Mouse (Mus musculus): Measurements from ENCODE around the gene Dnajb1.
A peak's percentile ranks its signal among the peaks of the same experiment; 100 is the strongest.
"Not testable (repeated sequence)": the region's sequence is repeated elsewhere in the genome, so short reads cannot be mapped to it uniquely, and the experiment has no call there.

The Dnajb1 gene

DNA sequence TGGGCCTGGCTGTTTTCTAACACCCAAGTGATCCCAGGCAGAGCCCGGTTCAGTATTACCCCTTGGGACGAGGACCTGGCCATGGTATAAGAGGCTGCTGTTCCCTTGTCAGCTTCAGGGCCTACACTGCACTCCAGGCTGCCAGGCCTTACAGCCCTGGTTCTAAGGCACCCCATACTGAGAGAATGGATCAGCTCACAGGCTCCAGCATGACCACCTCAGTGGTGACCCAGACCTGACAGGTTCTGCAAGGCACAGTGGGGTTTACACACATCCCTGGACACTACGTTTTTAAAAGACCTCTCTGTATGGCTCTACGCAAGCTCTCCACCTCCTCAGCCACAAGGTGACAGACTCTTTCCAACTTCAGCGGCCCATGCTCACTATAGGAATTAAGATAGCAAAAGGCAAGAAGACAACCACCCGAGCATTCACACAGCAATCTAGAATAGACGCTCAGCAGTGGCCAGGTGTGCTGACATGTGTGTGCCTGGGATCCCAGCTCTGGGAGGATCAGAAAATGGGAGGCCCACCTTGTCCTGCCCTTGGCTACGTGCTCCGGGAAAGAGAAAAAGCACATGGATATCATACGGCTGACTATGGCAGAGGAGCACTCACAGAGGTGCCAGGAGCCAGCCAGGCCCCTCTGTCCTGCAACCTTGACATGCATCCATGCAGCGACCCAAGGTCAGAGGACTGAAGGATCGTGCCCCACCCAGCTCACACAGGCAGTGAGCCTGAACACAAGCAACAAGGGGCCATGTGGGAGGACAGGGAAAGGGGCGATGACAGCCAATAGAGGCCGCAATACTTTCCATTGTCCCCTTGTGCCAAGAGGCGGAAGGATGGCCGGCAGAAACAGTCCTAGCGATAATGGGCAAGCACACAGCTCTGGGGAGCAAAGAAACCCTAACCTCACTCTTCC lies 29.6 kb upstream of the Dnajb1 start:
- DNase-seq = no peak

DNA sequence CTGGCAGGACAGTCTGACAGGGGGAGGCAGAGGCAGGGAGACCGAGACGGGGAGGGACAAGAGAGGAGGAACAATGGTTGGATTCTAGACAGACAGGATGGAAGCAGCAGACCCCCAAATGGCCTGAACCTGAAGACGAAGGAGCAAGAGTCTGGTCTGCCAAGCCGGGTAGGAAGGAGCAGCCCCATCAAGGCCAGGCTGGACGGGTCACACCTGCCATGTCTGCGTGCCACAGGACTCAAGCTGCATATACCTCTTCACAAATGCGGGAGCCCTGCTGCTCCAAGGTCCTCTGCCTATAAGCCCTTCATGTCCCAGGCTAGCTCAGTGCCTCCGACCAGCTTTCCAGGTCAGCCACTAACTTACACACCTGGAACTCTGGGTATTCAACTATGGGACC lies 28.3 kb upstream of the Dnajb1 start:
- DNase-seq = no peak

DNA sequence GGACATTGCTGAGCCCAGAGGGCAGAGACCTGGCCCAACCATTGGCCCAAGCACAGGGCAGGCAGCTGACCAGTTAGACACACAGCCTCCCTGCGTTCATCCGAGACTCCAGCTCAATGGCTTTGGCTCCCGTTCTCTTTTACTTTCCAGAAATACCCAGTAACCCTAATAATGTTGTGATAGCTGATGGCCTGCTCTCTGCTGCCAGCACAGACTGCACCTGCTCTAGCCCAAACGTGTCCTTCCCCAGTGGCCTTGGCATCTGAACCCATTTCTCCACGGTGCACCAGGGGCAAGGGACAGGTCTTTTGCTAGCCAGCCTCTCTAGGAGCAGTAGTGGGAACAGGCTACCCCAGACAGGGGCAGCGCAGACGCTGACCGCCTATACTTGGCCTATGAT lies 27.2 kb upstream of the Dnajb1 start:
- no peak for DNase-seq

DNA sequence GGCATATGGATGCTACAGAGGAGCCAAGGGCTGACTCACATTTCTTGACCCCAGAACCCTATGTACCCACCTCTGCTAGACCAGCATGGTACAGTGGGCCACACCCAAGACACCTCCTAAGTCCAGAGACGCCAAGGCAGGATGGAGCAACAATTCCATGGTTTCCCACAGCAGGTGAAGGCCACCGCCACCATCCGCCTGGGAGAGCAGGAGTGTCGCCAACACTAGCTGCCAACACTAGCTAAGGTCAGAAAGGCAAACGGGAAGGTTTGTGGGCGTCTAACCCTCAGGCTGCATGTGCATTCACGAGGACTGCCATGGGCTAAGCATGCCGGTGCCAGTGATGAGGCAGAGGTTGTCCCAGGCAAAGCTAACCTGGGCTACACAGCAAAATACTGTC lies 25.8 kb upstream of the Dnajb1 start:
- DNase-seq = no peak

DNA sequence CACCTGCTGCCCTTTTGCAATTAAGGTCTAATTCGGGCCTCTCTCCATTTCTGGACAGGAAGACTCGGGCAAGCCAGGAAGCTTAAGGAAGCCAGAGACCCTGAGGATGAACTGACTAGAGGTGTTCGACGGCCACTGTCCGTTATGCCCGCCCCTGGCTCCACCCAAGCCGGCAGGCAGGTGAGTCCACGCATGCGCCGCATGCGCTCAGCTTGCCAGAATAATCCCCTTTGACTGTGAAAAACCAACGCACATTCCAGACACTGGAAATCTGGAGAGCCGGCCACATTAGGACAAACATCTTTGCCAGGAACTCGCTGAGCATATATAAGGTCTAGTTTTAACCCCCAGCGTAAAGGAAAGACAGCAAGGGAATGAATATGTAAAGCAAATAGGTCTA lies 24.8 kb upstream of the Dnajb1 start:
- DNase-seq = no peak

DNA sequence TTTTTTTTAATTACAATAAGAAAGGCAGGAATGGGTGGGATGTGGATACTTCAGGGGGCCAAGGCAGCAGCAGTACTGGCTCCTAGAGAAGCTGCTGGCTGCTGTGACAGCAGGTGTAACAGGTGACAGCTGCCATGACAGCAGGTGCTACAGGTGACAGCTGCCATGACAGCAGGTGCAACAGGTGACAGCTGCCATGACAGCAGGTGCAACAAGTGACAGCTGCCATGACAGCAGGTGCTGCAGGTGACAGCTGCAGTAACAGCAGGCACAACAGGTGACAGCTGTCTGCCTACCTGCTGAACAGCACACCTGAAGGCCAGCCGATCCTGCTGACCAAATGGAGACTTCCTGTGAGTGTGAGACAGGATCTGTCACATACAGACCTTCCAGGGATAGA lies 23.2 kb upstream of the Dnajb1 start:
- DNase-seq = no peak

DNA sequence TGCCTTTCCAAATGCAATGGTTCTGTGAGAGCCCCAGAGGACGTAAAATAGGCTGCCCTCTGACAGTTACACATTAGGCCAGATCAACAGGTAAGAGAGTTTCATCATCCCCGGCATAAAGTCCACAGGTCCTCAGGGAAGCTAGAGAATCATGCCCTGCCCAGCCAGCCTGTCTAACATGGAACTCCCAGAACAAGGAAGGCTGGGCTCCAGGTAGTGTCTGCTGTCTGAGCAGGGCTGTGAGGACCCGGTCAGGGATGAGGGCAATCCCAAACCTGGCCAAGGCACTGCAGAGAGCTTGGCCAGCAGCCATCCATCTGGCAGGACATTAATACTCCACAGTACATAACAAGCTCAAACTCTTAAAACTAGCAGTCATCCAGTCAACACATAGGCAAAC lies 22.7 kb upstream of the Dnajb1 start:
- no peak for DNase-seq

DNA sequence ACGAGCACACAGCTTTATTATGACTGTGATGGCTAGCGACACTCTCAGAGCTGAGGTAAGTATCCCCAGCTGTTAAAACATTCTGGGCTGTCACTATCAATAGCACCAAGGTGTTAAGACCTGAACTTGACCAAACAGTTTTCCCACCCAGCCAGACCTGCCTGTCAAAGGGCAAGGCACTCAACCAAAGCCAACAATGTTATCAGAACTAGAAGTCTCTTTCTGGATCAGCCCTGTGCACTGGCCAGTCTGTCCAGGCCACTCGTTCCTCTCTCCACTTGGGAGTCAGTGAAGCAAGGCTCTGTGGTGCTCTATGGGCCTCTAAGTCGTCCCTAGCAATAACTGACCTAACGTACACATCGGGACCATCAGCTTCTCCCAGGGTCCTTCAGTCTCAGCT lies 20.3 kb upstream of the Dnajb1 start:
- no peak for DNase-seq

DNA sequence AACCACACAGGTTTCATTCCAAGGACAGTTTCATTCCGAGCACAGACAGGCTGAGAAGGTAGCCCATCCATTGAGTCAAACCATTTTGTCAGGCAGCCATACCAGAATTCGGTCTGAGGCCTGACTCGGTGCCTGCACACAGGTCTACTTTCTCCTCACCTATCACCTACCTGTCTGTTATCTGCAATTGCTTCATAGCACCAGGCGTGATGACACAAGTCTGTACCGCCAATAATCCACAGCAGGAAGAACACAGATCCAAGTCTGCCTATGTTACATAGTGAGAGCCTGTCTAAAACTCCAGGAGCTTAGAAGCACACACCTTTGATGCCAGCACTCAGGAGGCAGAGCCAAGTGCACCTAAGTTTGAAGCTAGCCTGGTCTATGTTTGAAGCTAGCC lies 19.1 kb upstream of the Dnajb1 start:
- no peak for DNase-seq

DNA sequence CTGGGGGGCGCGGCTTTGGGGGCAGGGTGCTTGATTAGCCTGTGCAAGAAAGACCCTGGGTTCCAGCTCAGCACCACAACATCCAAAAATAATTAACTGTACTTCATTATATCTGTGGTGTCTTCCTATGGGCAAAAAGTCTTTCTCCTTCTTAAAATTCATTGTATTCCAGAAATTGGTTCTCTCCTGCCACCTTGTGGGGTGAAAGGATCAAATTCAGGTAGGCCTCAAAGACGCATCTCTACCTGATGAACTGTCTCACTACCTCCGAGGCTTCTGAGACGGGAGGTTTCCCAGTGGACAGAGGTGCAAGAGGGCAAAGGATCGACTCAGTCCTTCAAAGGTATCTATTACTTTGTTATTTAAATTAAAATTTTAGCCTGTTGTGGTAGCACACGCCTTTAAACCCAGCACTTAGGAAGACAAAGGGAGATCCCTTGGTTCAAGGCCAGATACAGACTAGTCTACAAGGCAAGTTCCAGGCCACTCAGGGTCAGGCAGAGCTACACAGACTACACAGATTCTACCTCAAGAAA lies 17.4 kb upstream of the Dnajb1 start:
- no peak for DNase-seq

DNA sequence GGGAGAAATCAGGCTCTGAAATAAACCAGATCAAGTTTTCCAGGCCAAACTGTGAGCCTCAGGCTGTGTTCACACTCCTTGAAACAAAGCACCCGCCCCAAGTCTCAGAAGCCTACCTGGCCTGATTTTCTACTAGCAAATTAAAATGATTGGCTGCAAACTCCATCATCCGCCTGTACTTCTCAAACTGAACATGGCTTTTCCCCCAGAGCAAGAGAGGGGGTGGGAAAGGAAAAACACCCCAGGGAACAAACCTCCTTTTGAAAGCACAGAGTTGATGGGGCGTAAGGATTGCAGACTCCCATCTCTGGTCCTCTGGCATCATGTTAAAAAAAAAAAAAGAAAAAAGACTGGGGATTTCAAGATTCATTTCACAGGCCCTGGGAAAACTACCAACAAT lies 15.3 kb upstream of the Dnajb1 start:
- DNase-seq = no peak

DNA sequence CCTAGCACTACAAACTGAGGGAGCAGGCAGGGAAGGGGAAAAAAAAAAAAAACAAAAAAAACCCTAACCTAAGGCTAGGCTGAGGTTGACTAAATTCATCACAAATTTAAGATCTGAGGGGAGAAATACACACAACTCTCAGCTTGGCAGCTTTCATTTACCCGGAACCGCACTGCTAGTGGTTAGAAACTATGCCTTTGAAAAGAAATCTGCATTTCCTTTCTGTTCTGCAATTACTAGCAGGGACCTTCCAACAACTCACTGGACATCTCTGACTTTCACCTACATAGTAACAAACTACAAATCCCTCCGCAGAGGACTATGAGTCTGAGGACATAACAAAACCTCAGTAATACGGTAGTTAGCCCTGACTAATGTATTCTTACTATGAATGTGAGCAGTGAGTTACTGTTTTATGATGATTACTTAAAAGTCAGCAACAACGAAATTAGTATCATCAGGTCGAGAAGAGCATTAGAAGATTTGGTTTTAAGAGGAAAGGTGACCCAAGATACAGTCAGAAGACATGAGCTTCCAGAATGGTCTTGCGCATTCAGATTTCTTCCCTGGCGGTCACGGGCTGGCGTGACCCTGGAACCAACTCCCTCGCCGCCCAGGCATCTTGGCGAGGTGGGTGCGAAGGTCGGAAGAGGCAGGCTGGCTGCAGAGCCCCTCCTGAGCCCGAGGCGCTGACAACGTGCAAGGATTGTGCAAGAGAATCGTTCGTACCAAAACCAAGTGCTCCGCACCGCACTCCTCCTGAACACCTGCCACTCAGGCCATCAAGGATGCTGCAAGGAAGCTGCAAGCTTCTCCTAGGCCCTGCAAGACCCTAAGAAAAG lies 14.4 kb upstream of the Dnajb1 start:
- DNase-seq = no peak

DNA sequence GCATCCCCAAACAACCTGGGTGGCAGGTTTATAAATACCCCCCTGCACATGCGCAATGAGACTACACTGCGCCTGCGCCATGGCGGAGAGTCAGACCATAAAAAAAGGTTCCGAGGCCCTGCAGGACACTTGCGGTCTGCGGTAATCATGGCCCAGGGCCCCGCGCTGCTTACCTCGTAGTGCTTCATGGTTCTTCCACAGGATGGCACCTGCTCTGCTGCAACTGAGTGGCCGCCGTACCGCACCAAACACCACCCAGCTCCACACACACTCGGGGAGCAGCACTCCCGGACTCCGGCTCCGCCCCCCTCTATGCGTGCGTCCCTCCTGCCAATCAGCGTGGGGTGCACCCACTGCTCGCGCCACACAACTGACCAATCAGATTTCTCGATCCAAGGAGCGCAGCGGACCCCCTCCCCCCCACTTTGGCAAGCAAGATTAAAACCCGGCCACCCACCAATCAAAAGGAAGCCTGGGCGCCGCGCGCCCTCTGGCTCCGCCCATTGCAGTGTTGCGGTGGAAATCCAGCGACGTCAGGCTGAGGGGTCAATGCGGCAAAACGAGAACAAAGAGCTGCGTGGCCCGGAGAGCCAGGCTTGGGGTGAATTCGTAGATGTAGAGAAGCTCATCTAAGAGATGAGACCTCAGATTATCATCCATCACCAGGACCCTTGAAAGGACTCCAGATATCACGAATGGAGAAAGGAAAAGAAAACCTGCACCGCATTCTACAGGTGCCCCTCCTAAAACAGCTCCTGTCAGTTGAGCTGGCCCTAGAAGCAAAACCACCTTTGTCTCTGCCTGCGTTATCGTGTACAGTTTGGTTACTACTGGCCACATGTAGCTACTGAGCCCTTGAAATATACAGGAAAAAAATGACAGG lies 13.6 kb upstream of the Dnajb1 start:
- DNase-seq = peak; percentile 98

DNA sequence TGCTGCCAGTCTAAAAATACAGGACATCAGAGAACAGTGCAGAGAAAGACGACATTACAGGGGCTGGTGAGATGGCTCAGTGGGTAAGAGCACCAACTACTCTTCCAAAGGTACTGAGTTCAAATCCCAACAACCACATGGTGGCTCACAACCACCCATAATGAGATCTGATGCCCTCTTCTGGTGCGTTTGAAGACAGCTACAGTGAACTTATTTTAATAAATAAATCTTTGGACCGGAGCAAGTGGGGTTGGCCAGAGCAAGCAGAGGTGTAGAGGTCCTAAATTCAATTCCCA lies 13.0 kb upstream of the Dnajb1 start:
- not testable (repeated sequence) for DNase-seq

DNA sequence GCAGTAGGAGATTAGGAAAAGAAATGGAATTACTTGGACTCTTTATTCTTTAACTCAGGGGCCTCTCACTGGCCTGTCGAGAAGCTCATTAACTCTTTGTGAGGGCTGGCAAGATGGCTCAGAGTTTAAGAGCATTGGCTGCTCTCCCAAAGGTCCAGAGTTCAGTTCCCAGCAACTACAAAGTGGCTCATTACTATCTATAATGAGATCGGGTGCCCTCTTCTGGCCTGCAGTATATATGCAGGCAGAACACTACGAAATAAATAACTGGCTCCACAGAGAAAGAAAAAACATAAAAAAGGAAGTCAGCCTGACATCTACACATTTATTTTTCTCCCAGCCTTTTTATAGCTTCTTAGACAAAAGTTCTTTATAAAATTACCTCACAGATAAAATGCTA lies 11.6 kb upstream of the Dnajb1 start:
- DNase-seq = no peak

DNA sequence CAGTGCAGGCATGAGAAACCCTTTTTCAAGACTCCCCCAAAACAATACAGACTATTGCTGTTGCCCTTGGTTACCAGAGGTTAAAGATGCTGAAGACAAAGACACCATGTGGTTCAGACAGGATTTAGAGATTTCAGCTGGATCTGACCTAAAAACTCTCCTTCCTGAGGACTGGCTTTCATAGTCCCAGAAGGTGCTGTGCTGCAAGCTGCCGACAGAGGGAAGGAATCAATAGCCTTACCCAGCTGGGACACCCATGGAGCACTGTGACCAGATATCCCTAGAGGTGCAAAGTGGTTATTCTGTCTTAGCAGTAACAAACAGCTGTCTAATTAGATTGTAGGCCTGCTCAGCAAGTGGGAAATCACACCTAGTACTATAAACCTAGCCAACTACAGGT lies 9.8 kb upstream of the Dnajb1 start:
- DNase-seq = no peak

DNA sequence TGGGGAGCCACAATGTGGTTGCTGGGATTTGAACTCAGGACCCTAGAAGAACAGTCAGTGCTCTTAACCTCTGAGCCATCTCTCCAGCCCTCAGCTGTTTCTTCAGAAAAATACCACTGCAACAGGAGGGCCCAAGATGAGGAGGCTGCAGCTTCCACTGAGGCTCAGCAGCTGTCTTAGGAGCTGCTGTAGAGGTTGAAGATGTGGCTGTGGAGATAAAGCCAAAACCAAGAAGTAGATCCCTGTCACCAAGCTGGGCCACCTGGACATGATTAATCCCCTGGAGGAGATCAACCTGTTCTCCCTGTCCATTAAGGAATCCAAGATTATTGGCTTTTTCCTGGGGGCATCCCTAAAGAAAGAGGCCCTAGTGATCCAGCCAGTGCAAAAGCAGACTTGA lies 8.2 kb upstream of the Dnajb1 start:
- DNase-seq = no peak

DNA sequence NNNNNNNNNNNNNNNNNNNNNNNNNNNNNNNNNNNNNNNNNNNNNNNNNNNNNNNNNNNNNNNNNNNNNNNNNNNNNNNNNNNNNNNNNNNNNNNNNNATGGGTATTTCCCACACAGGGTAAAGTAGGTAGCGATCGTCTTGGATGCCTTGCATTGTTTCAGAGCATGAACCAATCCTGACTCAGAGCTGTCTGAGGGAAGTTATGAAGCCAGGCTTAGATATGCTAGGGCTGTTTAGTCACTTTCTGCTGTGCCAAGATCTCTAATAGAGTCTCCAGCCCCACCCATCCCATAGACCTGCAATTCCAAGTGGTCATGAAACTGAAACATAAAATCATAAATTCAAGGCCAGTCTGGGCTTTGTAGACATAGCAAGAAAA lies 5.4 kb upstream of the Dnajb1 start:
- no peak for DNase-seq

DNA sequence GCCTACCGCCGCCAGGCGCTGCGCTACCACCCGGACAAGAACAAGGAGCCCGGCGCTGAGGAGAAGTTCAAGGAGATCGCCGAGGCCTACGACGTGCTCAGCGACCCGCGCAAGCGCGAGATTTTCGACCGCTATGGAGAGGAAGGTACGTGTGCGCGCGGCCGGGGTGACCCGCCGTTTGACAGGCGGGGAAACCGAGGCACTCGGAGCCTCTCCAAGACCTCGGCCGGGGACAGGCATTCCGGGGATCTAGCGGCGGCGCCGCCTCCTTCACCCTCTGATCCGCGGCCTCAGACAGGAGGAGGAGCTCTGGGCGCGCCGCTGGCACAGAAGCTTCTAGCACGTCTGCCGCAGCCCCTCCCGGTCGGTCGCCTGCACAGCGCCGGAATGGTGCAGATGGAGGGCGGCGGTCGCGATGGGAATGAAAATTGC lies 421 bp downstream of the Dnajb1 start:
- peak; percentile 83 for DNase-seq

DNA sequence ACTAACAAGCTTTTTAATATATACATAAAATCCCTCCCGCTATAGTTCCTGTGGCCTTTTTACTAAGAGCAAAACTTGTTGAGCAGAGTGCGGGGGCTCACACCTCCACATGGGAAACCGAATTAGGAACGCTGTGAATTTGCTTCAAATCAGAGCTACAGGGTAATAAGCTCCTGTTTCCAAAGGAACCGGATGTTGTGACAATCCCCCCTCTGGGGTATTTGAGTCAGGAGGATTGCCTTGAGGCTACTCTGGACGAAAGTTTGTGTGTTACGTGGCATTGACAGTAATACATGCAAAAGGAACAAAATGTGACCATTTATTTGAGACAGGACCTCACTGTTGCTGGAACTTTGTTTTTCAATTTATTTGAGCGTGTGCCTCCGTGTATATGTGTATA lies 1.1 kb downstream of the Dnajb1 start:
- no peak for DNase-seq

DNA sequence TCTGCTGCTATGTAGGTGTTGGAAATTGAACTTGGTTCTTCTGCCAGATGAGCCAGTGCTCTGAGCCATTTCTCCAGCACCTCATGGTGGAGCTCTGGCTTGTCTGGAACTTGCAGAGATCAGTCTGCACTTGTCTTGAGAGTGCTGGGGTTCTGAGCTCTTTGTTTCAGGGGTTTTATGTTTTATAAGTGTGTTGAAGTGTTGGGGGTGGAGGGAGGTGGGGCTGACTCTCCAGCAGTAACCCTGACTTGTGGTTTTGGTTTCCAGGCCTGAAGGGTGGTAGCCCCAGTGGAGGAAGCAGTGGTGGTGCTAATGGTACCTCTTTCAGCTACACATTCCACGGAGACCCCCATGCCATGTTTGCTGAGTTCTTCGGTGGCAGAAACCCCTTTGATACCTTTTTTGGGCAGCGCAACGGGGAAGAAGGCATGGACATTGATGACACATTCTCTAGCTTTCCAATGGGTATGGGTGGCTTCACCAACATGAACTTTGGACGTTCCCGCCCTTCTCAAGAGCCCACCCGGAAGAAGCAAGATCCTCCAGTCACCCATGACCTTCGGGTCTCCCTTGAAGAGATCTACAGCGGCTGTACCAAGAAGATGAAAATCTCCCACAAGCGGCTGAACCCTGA lies 1.7 kb downstream of the Dnajb1 start:
- DNase-seq = no peak

DNA sequence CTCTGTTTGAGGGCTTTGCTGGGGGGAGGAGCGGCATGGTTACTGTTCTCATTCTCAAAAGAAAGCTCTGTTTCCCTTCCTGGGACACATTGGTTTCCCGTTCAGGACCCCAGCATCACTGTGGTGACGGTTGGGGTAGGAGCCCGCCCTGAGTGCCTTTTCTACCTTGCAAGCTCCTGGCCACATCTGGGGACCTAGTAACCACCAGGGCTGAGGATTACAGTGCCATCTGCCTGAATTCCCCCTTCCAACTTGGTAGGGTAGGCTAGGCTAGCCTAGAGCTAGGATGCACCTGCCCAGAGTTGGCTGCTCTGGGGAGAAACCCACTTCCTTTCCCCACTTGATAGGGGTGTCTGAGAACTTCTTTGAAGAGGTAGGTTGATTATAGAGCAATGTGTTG lies 3.9 kb downstream of the Dnajb1 start:
- DNase-seq = no peak

DNA sequence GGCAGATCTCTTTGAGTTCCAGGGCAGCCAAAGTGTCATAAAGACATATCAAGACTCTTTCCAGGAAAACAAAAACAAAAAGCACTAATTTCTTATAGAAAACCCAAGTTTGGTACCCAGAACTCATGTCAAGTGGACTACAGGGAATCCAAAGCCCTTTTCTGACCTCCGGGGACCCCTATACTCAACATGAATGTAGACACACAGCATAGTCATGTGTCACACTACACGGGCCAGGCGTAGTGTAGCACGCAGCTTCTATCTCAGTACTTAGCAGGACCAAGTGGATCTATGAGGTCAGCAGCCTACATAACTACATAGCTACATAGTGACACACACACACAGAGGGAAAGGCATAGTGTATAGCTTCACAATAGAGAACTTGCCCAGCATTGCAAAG lies 5.7 kb downstream of the Dnajb1 start:
- no peak for DNase-seq
